Mouse (Mus musculus): ENCODE measurements around the gene 6030458C11Rik. TPM values are rescaled to one million over a fixed set of nuclear protein-coding genes. Genes with fewer than 3 reads are reported as not detected.
A peak's percentile ranks its signal among the peaks of the same experiment; 100 is the strongest.

The 6030458C11Rik gene
- polyA plus RNA-seq, 1 experiment from 2014 or later, result 39.9 TPM

DNA sequence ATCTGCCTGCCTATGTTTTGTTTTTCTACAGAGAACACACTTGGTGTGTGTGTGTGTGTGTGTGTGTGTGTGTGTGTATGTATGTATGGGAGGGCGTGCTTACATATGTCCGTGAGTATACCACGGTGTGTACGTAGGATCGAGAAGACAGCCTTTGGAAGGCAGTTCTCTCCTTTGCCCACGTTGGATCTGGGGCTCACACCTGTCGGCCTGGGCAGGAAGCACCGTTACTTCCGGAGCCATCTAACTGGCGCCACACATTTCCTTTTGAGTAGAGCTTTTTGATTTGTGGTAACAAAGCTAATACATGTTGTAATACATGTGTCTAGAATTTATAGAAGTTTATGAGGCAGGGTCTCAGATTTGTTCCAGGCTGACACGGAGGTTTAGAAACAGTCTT lies 16.3 kb upstream of the 6030458C11Rik start:
- H3K27ac ChIP-seq, result no peak overlapping the region
- H3K36me3 ChIP-seq, result peaks cover 83% of the 10 kb centered on the region
- no peak for ATAC-seq (ENCODE audit: low FRiP score)
- no peak overlapping the region for H3K4me2 ChIP-seq (replicated peaks)
- no peaks in the 10 kb centered on the region for H3K9me3 ChIP-seq (replicated peaks)
- no peak overlapping the region for H3K4me3 ChIP-seq
- H3K9ac ChIP-seq, result no peak overlapping the region
- no peaks in the 10 kb centered on the region for H3K4me1 ChIP-seq
- 98% methylated on average over 11 of the region's 11 CpGs for WGBS
- no peaks in the 10 kb centered on the region for H3K27me3 ChIP-seq

- Histone ChIP-seq H3K9me3 (replicated peaks) (no peaks in the 10 kb centered on the region), H3K27ac (no peak overlapping the region), H3K4me2 (replicated peaks) (no peak overlapping the region), H3K27me3 (no peaks in the 10 kb centered on the region), H3K9ac (no peak overlapping the region), H3K4me1 (no peaks in the 10 kb centered on the region), H3K36me3 (peaks cover 74% of the 10 kb centered on the region), H3K4me3 (no peak overlapping the region)
- WGBS, result 94% methylated on average over 24 of the region's 24 CpGs
- no peak for ATAC-seq (ENCODE audit: low FRiP score)
These were observed 9.8 kb upstream of the 6030458C11Rik start for GRCm38 (mm10) chr15:12834231-12834630.

- H3K9me3 ChIP-seq (replicated peaks), result no peaks in the 10 kb centered on the region
- no peak overlapping the region for H3K9ac ChIP-seq
- H3K27ac ChIP-seq, result no peak overlapping the region
- 96% methylated on average over 31 of the region's 31 CpGs for WGBS
- ATAC-seq (ENCODE audit: low FRiP score), result no peak
- H3K4me1 ChIP-seq, result no peaks in the 10 kb centered on the region
- H3K27me3 ChIP-seq, result no peaks in the 10 kb centered on the region
- H3K36me3 ChIP-seq, result peaks cover 79% of the 10 kb centered on the region
- H3K4me2 ChIP-seq (replicated peaks), result no peak overlapping the region
- no peak overlapping the region for H3K4me3 ChIP-seq
These were observed 8.9 kb upstream of the 6030458C11Rik start for GRCm38 (mm10) chr15:12833385-12833784.

- no peak for ATAC-seq (ENCODE audit: low FRiP score)
- 95% methylated on average over 4 of the region's 4 CpGs for WGBS
- H3K4me1 ChIP-seq, result no peaks in the 10 kb centered on the region
- H3K4me2 ChIP-seq (replicated peaks), result no peak overlapping the region
- H3K9ac ChIP-seq, result no peak overlapping the region
- no peaks in the 10 kb centered on the region for H3K9me3 ChIP-seq (replicated peaks)
- no peaks in the 10 kb centered on the region for H3K27me3 ChIP-seq
- peaks cover 79% of the 10 kb centered on the region for H3K36me3 ChIP-seq
- H3K4me3 ChIP-seq, result no peak overlapping the region
- no peak overlapping the region for H3K27ac ChIP-seq
These were observed 8.2 kb upstream of the 6030458C11Rik start for GRCm38 (mm10) chr15:12832599-12832998.

DNA sequence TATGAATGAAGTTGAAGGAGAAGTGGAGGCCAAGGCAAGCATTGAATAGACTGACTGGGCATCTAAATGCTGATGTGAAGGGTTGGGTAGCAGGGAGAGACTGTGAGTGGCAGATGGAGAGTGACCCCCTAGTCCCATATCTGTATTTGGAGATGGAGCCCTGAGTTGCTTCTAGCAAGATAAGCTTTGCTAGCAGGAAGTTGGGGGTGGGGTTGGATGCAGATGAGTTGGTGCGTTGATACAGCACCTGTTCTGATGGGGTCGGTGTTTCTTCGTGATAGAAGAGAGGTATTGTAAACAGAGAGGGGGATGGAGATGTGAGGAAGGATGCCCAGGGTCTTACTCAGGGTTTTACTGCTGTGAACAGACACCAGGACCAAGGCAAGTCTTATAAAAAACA lies 5.4 kb upstream of the 6030458C11Rik start:
- Histone ChIP-seq H3K9me3 (replicated peaks) (no peaks in the 10 kb centered on the region), H3K4me2 (replicated peaks) (no peak overlapping the region), H3K9ac (no peak overlapping the region), H3K4me3 (no peak overlapping the region), H3K27me3 (no peaks in the 10 kb centered on the region), H3K36me3 (peaks cover 67% of the 10 kb centered on the region), H3K27ac (no peak overlapping the region), H3K4me1 (peaks cover 17% of the 10 kb centered on the region)
- no peak for ATAC-seq (ENCODE audit: low FRiP score)
- WGBS, result 99% methylated on average over 3 of the region's 3 CpGs

DNA sequence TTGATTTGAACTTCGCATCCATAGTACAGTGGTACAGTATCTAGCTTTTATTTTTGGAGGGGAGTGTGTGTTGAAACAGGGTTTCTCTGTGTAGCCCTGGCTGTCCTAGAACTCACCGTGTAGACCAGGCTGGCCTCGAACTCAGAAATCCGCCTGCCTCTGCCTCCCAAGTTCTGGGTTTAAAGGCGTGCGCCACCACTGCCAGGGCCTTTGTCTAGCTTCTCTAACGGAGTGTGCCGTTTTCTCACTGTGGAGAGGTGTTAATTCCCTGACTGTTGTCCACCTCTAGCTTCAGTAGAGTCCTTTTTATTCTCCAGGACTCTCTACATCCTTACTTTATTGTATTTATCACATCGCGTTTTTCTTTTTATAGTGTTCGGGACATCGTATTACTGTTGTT lies 959 bp upstream of the 6030458C11Rik start:
- no peaks in the 10 kb centered on the region for H3K9me3 ChIP-seq (replicated peaks)
- H3K4me3 ChIP-seq, result peak overlapping the region; percentile 91
- peaks cover 43% of the 10 kb centered on the region for H3K36me3 ChIP-seq
- H3K27ac ChIP-seq, result no peak overlapping the region
- peak overlapping the region; percentile 62 for H3K4me2 ChIP-seq (replicated peaks)
- no peaks in the 10 kb centered on the region for H3K27me3 ChIP-seq
- ATAC-seq (ENCODE audit: low FRiP score), result no peak
- 59% methylated on average over 12 of the region's 12 CpGs for WGBS
- peaks cover 21% of the 10 kb centered on the region for H3K4me1 ChIP-seq
- peak overlapping the region; percentile 88 for H3K9ac ChIP-seq

- ATAC-seq (ENCODE audit: low FRiP score), result peak; percentile 67; the same call in 1 of the 2 replicates
- H3K36me3 ChIP-seq, result peaks cover 45% of the 10 kb centered on the region
These were observed 516 bp upstream of the 6030458C11Rik start for GRCm38 (mm10) chr15:12824965-12825364.

GRCm38 (mm10) chr15:12823455-12824119 lies 862 bp downstream of the 6030458C11Rik start:
- Histone ChIP-seq H3K36me3 (peaks cover 44% of the 10 kb centered on the region), H3K4me2 (replicated peaks) (peak overlapping the region; percentile 69), H3K9me3 (replicated peaks) (no peaks in the 10 kb centered on the region), H3K27ac (no peak overlapping the region), H3K4me3 (peak overlapping the region; percentile 91), H3K27me3 (no peaks in the 10 kb centered on the region), H3K4me1 (peaks cover 21% of the 10 kb centered on the region), H3K9ac (peak overlapping the region; percentile 88)
- ATAC-seq (ENCODE audit: low FRiP score), result no peak
- WGBS, result 93% methylated on average over 2 of the region's 2 CpGs

More at GRCm38 (mm10) chr15:12824965-12825364, 516 bp upstream of the 6030458C11Rik start:
- no peaks in the 10 kb centered on the region for H3K9me3 ChIP-seq (replicated peaks)
- peak overlapping the region; percentile 76 for H3K27ac ChIP-seq
- H3K4me3 ChIP-seq, result peak overlapping the region; percentile 91
- H3K4me1 ChIP-seq, result peaks cover 21% of the 10 kb centered on the region
- no peaks in the 10 kb centered on the region for H3K27me3 ChIP-seq
- under 1% methylated on average over 31 of the region's 31 CpGs for WGBS
- peak overlapping the region; percentile 88 for H3K9ac ChIP-seq
- peak overlapping the region; percentile 62 for H3K4me2 ChIP-seq (replicated peaks)

DNA sequence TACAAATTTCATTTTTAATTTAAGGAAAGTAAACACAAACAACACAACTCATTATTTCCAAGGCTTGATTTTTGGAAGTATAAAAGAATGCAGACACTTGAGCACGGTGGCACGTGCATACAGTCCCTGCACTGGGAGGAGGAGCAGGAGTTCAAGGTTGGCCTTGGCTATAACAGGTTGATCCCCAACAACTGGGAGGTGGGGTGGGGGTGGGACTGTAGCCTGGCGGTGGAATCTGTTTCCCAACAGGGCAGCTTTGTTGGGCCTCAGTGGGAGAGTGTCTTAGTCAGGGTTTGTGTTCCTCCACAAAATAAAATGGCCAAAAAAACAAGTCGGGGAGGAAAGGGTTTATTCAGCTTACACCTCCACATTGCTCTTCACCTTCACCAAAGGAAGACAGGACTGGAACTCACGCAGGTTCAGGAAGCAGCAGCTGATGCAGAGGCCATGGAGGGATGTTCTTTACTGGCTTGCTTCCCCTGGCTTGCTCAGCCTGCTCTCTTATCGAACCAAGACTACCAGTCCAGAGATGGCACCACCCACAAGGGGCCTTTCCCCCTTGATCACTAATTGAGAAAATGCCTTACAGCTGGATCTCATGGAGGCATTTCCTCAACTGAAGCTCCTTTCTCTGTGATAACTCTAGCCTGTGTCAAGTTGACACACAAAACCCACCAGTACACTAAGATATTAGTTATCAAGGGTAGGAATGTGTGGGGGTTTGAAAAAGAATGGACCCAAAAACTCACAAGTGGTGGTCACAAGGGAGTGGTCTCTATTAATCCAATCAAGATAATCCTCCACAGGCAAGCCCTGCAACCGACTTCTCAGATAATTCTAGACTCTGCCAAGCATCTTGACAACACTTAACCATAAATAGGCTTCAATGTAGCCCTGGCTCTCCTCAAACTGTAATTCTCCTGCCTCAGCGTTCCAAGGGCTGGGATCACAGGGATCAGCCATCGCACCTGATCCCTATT lies 1.7 kb downstream of the 6030458C11Rik start:
- Histone ChIP-seq H3K9ac (no peak overlapping the region), H3K4me3 (no peak overlapping the region), H3K4me2 (replicated peaks) (no peak overlapping the region)

GRCm38 (mm10) chr15:12817592-12817991 lies 6.9 kb downstream of the 6030458C11Rik start:
- H3K36me3 ChIP-seq, result peaks cover 78% of the 10 kb centered on the region

More for the DNA sequence above, 1.7 kb downstream of the 6030458C11Rik start:
- Histone ChIP-seq H3K4me1 (peaks cover 21% of the 10 kb centered on the region), H3K27me3 (no peaks in the 10 kb centered on the region), H3K36me3 (peaks cover 44% of the 10 kb centered on the region), H3K9me3 (replicated peaks) (no peaks in the 10 kb centered on the region), H3K27ac (no peak overlapping the region)
- no peak for ATAC-seq (ENCODE audit: low FRiP score)
- 79% methylated on average over 9 of the region's 9 CpGs for WGBS

GRCm38 (mm10) chr15:12812646-12813045 lies 11.8 kb downstream of the 6030458C11Rik start:
- ATAC-seq (ENCODE audit: low FRiP score), result no peak

More at GRCm38 (mm10) chr15:12817592-12817991, 6.9 kb downstream of the 6030458C11Rik start:
- Histone ChIP-seq H3K27me3 (no peaks in the 10 kb centered on the region), H3K4me1 (no peaks in the 10 kb centered on the region), H3K9ac (no peak overlapping the region), H3K4me3 (no peak overlapping the region), H3K9me3 (replicated peaks) (no peaks in the 10 kb centered on the region), H3K27ac (no peak overlapping the region), H3K4me2 (replicated peaks) (no peak overlapping the region)
- no peak for ATAC-seq (ENCODE audit: low FRiP score)
- 95% methylated on average over 8 of the region's 8 CpGs for WGBS

GRCm38 (mm10) chr15:12809305-12809704 lies 15.1 kb downstream of the 6030458C11Rik start:
- Histone ChIP-seq H3K36me3 (peaks cover 68% of the 10 kb centered on the region), H3K27me3 (no peaks in the 10 kb centered on the region), H3K27ac (no peak overlapping the region), H3K9ac (no peak overlapping the region), H3K4me3 (no peak overlapping the region), H3K4me1 (no peaks in the 10 kb centered on the region), H3K9me3 (replicated peaks) (no peaks in the 10 kb centered on the region), H3K4me2 (replicated peaks) (no peak overlapping the region)
- no peak for ATAC-seq (ENCODE audit: low FRiP score)
- WGBS, result 93% methylated on average over 6 of the region's 6 CpGs

More at GRCm38 (mm10) chr15:12812646-12813045, 11.8 kb downstream of the 6030458C11Rik start:
- H3K4me1 ChIP-seq, result no peaks in the 10 kb centered on the region
- H3K4me2 ChIP-seq (replicated peaks), result no peak overlapping the region
- peaks cover 84% of the 10 kb centered on the region for H3K36me3 ChIP-seq
- H3K9ac ChIP-seq, result no peak overlapping the region
- no peak overlapping the region for H3K27ac ChIP-seq
- no peak overlapping the region for H3K4me3 ChIP-seq
- H3K9me3 ChIP-seq (replicated peaks), result no peaks in the 10 kb centered on the region
- 95% methylated on average over 11 of the region's 11 CpGs for WGBS
- H3K27me3 ChIP-seq, result no peaks in the 10 kb centered on the region
